Mouse (Mus musculus) hindbrain, postnatal 0 days (tissue): ENCODE measurements around the gene Dnlz. TPM values are rescaled to one million over a fixed set of nuclear protein-coding genes. Genes with fewer than 3 reads are reported as not detected.

ENCODE experiments used
- ATAC-seq: fragments of 200-750 bp; cut with Nextera tagmentation; 2 replicates; pipeline ENCODE4 v1.8.0; 2017; ENCODE audit warnings: mild to moderate bottlenecking, moderate TSS enrichment, moderate library complexity
- DNase-seq: peaks from one replicate; pipeline ENCODE4 v3.0.0-alpha.2; 2015; ENCODE audit warnings: low spot score
- H3K27ac ChIP-seq: fragments of 300-500 bp; sonication (generic); 2 replicates; pipeline ENCODE4 v1.5.1; 2014; ENCODE audit warnings: mild to moderate bottlenecking
- H3K27me3 ChIP-seq: fragments of 300-500 bp; sonication (generic); 2 replicates; pipeline ENCODE4 v1.6.1; 2014; ENCODE audit warnings: low read length, mixed read lengths; ENCODE audit not compliant: insufficient read depth
- H3K36me3 ChIP-seq: fragments of 300-500 bp; sonication (generic); 2 replicates; pipeline ENCODE4 v1.6.1; 2014; ENCODE audit warnings: low read length, mixed read lengths; ENCODE audit not compliant: insufficient read depth
- H3K4me1 ChIP-seq: fragments of 300-500 bp; sonication (generic); 2 replicates; pipeline ENCODE4 v1.6.1; 2014; ENCODE audit warnings: antibody characterized with exemption, low read length, mixed read lengths; ENCODE audit not compliant: insufficient read depth
- H3K4me2 ChIP-seq: fragments of 300-500 bp; sonication (generic); 2 replicates; pipeline ENCODE4 v1.6.1; 2014; ENCODE audit warnings: low read depth, mild to moderate bottlenecking, low read length, moderate library complexity, mixed read lengths
- H3K4me3 ChIP-seq: fragments of 300-500 bp; sonication (generic); 2 replicates; pipeline ENCODE4 v1.5.1; 2014; ENCODE audit warnings: low read length
- H3K9ac ChIP-seq: fragments of 300-500 bp; sonication (generic); replicated peaks from 2 replicates; pipeline ENCODE4 v1.6.1; 2014; ENCODE audit warnings: mild to moderate bottlenecking, low read length, moderate library complexity, mixed read lengths
- H3K9me3 ChIP-seq: fragments of 300-500 bp; sonication (generic); 2 replicates; pipeline ENCODE4 v1.6.1; 2016; ENCODE audit warnings: low read length, mixed read lengths
- CTCF ChIP-seq: IDR thresholded peaks from 2 replicates; pipeline ENCODE4 v1.5.1; 2016; ENCODE audit warnings: antibody characterized with exemption, control low read depth, low read depth
- WGBS: fragments of 180-500 bp; shearing (Covaris S2); extraction: QIAGEN DNeasy Blood & Tissue Kit; methylation state at CpG from one replicate; pipeline ENCODE4 v1.1.7; 2014; 5-methylcytosine and 5-hydroxymethylcytosine counted together
- polyA plus RNA-seq: library from polyadenylated mRNA; unstranded; fragments of >200 nt; fragmentation: Nextera tagmentation; extraction: Ambion mirVana; gene quantifications from 2 replicates; pipeline ENCODE4 v1.2.1, GENCODE M21; 2015
- total RNA-seq: library from RNA; depleted of rRNA; stranded (reverse); fragments of >200 nt; gene quantifications from 2 replicates; pipeline ENCODE4 v1.2.3, GENCODE M21; 2014; rRNA removed

The Dnlz gene
- total and polyA plus RNA-seq, 2 experiments from 2014 or later: 28.2 to 38.5 TPM

GRCm38 (mm10) chr2:26298208-26298855, 53.6 kb downstream of the Dnlz start:
- ATAC-seq (peak; percentile 85), DNase-seq (peak; percentile 83)
- TF ChIP-seq CTCF: peak; percentile 41
- Histone ChIP-seq H3K4me1 (peaks cover 37% of the 10 kb centered on the region), H3K9ac (peak overlapping the region; percentile 40; the same call in 1 of the 2 replicates), H3K27ac (peak overlapping the region; percentile 90), H3K4me3 (no peak overlapping the region), H3K9me3 (no peaks in the 10 kb centered on the region), H3K27me3 (no peaks in the 10 kb centered on the region), H3K4me2 (peak overlapping the region; percentile 24), H3K36me3 (no peaks in the 10 kb centered on the region)
- 1% methylated on average over 10 of the region's 10 CpGs for WGBS

Other genes with a start within 250 kb of the Dnlz start
- gene Nacc2, start 228.9 kb downstream of the Dnlz start, total RNA-seq: 50.1 and 61.4 TPM in 2 replicates
- gene Nacc2, start 228.9 kb downstream of the Dnlz start, polyA plus RNA-seq: 28.7 and 29.9 TPM in 2 replicates
- 2.3 and 7.8 TPM in 2 replicates for gene Lhx3, start 143.8 kb downstream of the Dnlz start, total RNA-seq
- 2.2 and 3.2 TPM in 2 replicates for gene Lhx3, start 143.8 kb downstream of the Dnlz start, polyA plus RNA-seq
- 20.5 and 24.5 TPM in 2 replicates for gene Qsox2, start 114.6 kb downstream of the Dnlz start, total RNA-seq
- 8.8 and 9.4 TPM in 2 replicates for gene Qsox2, start 114.6 kb downstream of the Dnlz start, polyA plus RNA-seq
- 1.3 and 2.7 TPM in 2 replicates for gene Ccdc187, start 57.6 kb downstream of the Dnlz start, total RNA-seq
- gene Ccdc187, start 57.6 kb downstream of the Dnlz start, polyA plus RNA-seq: 0.18 TPM in 2 replicates
- gene Gpsm1, start 36.6 kb downstream of the Dnlz start, total RNA-seq: 310 and 330 TPM in 2 replicates
- gene Gpsm1, start 36.6 kb downstream of the Dnlz start, polyA plus RNA-seq: 147 and 155 TPM in 2 replicates
- 2.0 and 24.2 TPM in 2 replicates for gene Card9, start 8.8 kb upstream of the Dnlz start, total RNA-seq
- 1.5 and 1.6 TPM in 2 replicates for gene Card9, start 8.8 kb upstream of the Dnlz start, polyA plus RNA-seq
- 44.7 and 56.4 TPM in 2 replicates for gene Snapc4, start 28.5 kb upstream of the Dnlz start, total RNA-seq
- gene Snapc4, start 28.5 kb upstream of the Dnlz start, polyA plus RNA-seq: 25.6 and 26.1 TPM in 2 replicates
- gene Entr1, start 37.2 kb upstream of the Dnlz start, total RNA-seq: 115 and 135 TPM in 2 replicates
- 133 and 138 TPM in 2 replicates for gene Entr1, start 37.2 kb upstream of the Dnlz start, polyA plus RNA-seq
- gene Pmpca, start 37.2 kb upstream of the Dnlz start, total RNA-seq: 58.7 and 68.5 TPM in 2 replicates
- 94.9 and 95.8 TPM in 2 replicates for gene Pmpca, start 37.2 kb upstream of the Dnlz start, polyA plus RNA-seq
- gene Inpp5e, start 57.1 kb upstream of the Dnlz start, total RNA-seq: 30.2 and 40.6 TPM in 2 replicates
- 16.3 and 17.3 TPM in 2 replicates for gene Inpp5e, start 57.1 kb upstream of the Dnlz start, polyA plus RNA-seq
- 60.9 and 89.2 TPM in 2 replicates for gene Sec16a, start 93.1 kb upstream of the Dnlz start, total RNA-seq
- gene Sec16a, start 93.1 kb upstream of the Dnlz start, polyA plus RNA-seq: 9.9 and 10.5 TPM in 2 replicates
- 75.2 and 75.9 TPM in 2 replicates for gene Notch1, start 164.6 kb upstream of the Dnlz start, total RNA-seq
- 9.2 and 10.0 TPM in 2 replicates for gene Notch1, start 164.6 kb upstream of the Dnlz start, polyA plus RNA-seq
- 70.4 and 79.5 TPM in 2 replicates for gene Egfl7, start 227.9 kb upstream of the Dnlz start, total RNA-seq
- gene Egfl7, start 227.9 kb upstream of the Dnlz start, polyA plus RNA-seq: 74.8 and 76.5 TPM in 2 replicates
- not detected in 2 replicates for gene Gm20532, start 234.5 kb upstream of the Dnlz start, total RNA-seq
- gene Gm20532, start 234.5 kb upstream of the Dnlz start, polyA plus RNA-seq: not detected in 2 replicates